Mouse (Mus musculus): Measurements from ENCODE around the gene Plbd1.

GRCm38 (mm10) chr6:136645754-136646153 lies 16.0 kb downstream of the Plbd1 start:
- TF ChIP-seq CTCF (IDR thresholded peaks at IDR 0.05; ENCODE audit: borderline replicate concordance, control insufficient read depth, extremely low read depth, insufficient read depth, low read length, poor library complexity) (no peak), POLR2A (IDR thresholded peaks at IDR 0.05; ENCODE audit: control insufficient read depth, extremely low read depth, insufficient read depth, low read length, poor library complexity) (no peak)
